Mouse (Mus musculus) frontal cortex, adult (tissue): ENCODE results near the gene Pgrmc2.
A peak's percentile ranks its signal among the peaks of the same experiment; 100 is the strongest.

Experiments used
- ATAC-seq: cut with Nextera tagmentation; 2 replicates; pipeline ENCODE4 v1.9.2; 2017; ENCODE audit warnings: mild to moderate bottlenecking, moderate library complexity, mixed read lengths; ENCODE audit not compliant: low TSS enrichment

The Pgrmc2 gene

GRCm38 (mm10) chr3:41082885-41083789, at the start of gene Pgrmc2:
TSS of gene Pgrmc2 (minus strand) at chr3:41083046.
- ATAC-seq: peak; percentile 91

GRCm38 (mm10) chr3:41124000-41124294, 41.1 kb upstream of the Pgrmc2 start:
- ATAC-seq: no peak

DNA sequence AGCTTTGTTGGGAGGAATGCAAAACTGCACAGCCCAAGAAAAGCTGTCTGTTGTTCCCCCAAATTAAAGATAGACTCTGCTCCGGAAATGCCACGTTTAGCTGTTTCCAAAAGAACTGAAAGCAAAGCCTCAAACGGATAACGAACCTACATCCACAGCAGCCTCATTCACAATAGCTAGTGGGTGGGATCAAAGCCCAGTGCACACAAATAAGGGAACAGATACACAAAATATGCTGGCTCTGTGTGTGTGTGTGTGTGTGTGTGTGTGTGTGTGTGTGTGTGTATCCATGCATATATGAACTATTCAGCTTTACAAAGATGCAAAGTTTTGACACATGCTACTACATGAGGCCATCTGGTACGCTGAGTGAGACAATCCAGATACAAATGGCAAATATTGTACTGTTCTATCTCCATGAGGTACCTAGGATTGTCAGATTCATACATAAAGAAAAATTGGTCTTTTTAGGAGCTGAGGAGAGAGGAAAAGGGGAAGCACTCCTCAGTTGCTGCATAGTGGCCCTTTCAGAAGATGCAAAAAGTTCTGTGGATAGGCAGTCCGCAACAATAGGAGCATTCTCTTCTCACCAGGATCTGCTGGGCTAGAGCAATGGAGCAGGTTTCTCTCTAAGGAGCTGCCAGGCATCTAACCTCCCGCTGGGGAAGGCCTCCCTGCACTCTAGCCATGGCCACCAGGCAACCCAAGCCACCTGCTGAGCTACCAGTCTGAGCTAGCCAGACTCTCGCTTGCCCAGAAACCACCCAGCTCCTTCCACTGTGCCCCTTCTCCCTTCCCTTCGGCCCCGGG, 40.5 kb upstream of the Pgrmc2 start:
- ATAC-seq: peak; percentile 39; the same call in 1 of the 2 replicates

GRCm38 (mm10) chr3:41118173-41118572, 35.3 kb upstream of the Pgrmc2 start:
- ATAC-seq: peak; percentile 36; the same call in 1 of the 2 replicates

DNA sequence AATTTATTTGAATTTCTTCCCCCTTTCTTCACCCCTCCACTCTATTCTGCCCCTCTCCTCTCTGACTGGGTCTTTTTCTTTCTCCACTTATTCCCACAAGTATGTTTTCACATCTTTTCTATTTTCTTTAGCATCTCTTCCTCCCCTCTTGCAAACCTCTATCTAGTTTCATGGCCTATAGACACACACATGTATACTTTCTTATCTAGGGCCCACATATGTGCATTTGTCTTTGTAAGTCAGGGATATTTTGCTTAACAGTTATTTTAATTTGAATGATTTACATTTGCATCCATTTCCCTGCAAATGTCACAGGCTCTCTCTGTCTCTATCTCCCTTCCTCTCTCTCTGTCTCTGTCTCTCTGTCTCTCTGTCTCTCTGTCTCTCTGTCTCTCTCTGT, 34.6 kb upstream of the Pgrmc2 start:
- ATAC-seq: no peak

DNA sequence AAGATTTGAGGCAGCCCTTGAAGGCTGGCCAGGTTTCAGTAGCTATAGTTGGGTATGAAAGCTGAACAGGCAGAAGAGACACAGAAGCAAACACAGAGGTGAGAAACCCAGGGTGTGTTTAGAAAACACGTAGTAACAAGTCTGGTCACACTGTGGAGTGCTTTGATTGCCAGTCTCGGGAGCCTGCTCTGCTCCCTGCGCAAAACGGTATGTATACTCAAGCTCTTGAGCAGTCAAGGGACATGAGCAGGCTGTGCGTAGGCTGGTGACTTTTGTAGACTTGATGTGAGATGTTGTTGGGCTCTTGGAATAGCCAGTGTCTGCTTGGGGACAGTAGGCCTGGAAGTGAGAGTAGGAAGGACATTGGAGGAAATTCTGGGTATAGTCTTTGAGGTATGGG, 30.3 kb upstream of the Pgrmc2 start:
- ATAC-seq: peak; percentile 97

DNA sequence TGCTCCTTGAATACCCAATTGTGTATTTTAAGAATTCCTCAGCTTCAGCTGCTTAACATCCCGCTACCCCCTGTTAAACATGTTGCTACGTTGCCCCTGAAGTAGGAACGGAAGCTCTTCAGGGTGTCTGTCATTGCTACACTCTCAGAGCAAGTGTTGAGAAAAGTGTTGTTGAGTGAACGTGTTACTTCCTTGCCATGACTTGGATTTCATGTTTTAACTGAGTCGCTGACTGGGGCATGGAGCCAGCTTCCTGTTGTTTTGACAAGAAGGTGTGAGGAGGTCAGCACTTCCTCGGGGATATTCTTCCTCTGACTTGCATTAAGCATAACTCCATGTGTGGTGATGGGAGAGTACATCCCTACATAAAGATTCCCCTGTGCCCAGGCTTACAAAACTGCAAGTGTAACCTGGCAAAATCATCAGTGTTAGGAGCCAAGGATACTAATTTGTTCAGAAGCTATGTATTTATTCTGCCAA, 25.5 kb upstream of the Pgrmc2 start:
- ATAC-seq: peak; percentile 25

DNA sequence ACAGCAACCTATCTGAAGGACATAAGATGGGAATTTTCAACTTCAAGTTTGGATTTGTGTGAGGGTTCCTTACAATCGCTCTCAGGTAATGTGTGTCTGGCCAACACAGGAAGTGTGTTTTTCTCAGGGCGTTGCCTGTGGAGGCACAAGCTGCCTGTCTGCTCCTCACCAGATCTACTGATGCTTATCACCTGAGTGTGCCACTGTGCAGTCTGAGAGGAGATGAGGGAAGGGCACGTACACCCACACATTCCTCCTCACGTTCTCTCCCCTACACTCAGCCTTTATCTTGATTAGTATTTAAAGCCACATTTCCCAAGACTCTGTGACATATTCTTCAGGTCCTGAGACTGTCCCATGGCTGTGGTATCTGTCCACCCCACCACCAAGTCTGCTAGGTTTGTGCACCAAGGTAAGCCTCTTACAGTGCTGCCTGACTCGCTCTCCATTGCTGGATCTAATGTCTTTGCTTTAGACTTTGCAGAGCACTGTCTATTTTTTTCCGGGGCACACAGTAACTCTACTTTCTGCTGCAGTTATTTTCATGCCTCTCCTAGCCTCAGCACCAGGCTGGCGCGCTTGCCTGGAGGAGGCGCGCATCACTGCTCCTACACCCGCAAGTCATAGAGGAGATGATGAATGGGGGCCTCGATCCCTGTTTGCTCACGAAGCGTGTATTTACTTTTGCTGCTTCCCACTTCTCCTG, 24.9 kb upstream of the Pgrmc2 start:
- ATAC-seq: peak; percentile 98

DNA sequence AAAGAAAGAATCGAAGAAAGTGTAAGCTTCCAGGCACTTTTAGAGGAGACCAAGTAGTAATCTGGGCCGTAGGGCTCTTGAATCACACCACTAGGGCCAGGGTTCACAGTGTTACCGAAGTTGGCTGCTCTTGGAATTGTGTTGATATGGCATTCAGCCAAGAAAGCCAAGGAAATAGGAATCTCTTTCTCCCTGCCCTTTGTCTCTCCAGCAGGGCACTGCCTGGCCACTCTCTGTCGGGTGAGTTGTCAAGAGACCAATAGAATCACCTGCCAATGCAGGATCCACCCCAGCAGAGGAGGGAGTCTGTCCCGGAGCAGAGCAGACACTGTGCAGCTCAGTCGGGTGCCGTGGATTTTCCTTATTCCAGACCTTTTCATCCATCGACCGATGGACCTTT, 19.1 kb upstream of the Pgrmc2 start:
- no peak for ATAC-seq

GRCm38 (mm10) chr3:41100157-41100556, 17.3 kb upstream of the Pgrmc2 start:
- ATAC-seq: no peak

GRCm38 (mm10) chr3:41099672-41100071, 16.8 kb upstream of the Pgrmc2 start:
- no peak for ATAC-seq

DNA sequence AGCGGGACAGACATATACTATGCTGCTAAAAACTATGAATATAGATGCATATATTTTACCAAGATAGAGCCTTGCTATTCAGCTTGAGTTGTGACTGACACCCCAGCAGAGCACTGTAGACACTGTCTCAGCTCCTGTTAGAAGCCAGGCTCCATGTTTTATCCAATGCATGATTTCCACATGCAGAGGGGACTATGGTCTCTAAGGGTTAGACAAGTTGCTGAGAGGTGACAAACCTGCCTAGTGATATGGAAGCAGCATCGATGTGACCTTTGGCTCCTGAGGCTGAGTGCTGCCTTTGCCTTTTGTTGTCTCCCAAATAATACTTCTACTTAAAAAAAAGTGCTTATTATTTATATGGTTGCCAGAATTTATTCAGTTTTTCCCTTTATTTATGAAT, 10.4 kb upstream of the Pgrmc2 start:
- ATAC-seq: no peak

- no peak for ATAC-seq
Measured at GRCm38 (mm10) chr3:41092311-41092710, 9.5 kb upstream of the Pgrmc2 start.

DNA sequence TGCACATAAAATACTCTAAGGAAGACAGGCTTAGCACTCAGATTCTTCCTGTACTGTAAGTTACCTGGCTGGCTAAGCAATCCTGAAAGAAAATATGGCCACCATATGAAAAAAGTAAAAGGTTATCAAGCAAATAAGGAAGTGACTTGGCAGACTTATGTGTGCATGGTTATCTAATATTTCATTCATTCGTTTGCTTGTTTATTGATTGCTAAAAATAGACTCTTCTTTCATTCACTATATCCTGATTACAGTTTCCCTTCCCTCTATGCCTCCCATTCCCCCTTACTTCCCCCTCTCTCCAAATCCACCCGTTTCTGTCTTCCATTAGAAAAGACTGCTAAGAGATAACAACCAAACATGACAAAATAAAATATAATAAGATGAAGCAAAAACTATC, 8.0 kb upstream of the Pgrmc2 start:
- ATAC-seq: no peak

DNA sequence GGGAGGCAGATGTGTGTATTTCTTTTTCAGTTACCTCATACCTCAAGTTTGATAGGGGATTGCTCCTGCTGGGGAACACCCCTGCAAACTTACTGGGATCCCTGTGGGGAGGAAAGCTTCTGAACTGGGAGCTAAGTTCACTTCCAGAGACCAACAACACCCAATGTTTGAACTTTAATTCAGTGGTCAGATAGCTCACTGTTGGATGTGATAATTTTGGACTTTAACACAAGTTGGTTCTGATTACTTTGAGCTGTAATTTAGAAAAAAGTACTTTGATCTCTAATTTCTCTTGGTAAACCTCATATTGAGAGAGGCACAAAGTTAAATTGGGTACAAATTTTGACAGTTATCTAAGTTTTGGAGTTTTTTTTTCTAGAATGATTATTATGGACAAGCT, 4.2 kb upstream of the Pgrmc2 start:
- ATAC-seq: no peak

DNA sequence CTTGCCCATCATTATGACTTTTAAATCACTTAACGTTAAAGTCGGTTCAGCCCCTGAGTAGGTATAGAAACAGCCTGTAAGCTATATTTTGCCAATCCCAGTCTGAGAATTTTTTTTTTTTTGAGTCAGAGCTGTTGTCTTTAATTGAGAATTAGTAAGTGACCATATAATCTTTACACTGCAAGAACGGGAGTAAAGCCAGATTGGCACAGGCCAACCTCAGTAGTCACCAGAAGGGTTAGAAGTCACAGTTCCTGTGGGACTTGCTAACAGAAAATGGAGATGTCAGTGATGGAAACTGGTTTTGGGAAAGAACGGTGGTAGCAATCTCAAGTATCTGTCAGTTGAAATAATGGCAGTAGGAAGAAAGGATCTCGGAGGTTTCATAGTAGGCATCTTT, 1.6 kb upstream of the Pgrmc2 start:
- no peak for ATAC-seq

GRCm38 (mm10) chr3:41083790-41084112, 905 bp upstream of the Pgrmc2 start:
- ATAC-seq: peak; percentile 24

DNA sequence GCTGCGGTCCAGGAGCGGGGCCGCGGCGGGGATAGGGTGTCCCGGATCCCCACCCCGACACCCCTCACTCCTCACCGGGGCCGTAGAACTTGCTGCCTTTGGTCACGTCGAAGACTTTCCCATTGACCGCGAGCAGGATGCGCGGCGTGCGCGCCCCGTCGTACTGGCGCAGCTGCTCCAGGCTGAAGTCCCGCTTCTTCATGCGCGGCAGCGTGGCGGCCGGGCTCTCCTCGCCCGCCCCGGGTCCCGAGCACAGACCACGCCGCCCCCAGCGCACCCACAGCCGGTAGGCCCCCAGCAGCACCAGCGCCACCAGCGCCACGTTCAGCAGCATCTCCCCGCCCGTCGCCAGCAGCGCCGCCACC, 344 bp downstream of the Pgrmc2 start:
- ATAC-seq: peak; percentile 39

DNA sequence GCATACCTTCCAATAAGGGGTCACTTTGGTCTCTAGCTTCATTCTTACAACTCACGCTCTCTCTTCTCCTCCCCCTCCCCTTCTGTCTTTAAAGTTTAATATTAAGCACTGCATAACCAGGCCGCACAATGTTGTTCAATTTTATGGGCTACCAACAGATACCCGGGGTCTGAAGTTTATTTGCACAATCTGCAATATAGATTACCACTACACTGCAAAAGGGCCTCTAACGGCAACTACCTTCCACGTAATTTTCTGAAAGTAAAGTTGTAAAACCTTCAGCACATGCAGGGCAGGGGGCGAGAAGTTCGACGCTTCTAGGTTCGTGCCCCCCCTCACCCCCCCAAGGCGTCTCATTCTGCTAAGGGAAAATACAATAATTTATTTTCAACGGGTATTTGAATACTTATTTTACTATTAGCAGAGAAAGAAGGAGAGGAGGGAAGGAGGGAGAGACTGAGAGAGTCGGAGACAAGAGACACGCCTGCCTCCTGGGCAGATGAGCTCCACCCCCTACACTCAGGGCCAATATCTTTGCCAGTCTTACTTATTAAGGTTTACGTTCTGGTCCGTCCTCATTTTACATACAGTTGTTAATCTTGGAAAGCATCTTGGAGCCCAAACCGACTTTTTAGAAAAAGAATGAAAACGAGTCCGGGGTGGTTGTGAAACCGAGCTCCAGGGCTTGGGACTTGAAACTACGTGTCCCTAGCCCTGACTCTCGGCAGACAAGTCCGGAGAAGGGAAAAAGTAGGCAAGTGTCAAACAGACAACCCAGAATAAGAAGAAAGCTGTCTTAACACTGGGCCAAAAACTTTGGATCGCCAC, 1.2 kb downstream of the Pgrmc2 start:
- no peak for ATAC-seq

GRCm38 (mm10) chr3:41080724-41081123, 2.1 kb downstream of the Pgrmc2 start:
- ATAC-seq: no peak

DNA sequence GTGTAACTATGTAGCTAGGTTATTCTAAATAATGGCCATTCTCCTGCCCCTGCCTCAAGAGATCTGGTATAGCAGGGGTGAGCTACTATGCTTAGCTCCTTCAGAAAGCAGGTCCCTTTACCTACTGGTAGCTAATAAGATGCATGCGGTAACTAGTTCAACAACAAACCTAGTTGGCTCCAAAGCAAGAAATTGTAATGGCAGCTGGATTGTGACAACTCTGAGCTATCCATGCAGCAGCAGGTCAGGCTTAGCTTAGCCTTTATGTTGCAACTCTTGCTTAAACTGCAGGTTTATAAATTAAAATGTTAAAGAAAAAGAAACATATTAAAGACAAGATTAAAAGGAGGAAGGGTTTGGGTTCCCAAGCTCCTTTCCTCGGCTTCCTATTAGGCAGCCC, 4.2 kb downstream of the Pgrmc2 start:
- ATAC-seq: no peak

GRCm38 (mm10) chr3:41075376-41075775, 7.5 kb downstream of the Pgrmc2 start:
- no peak for ATAC-seq
